Mouse (Mus musculus): ENCODE data around the gene Nmrk1. TPM values are rescaled to one million over a fixed set of nuclear protein-coding genes. Genes with fewer than 3 reads are reported as not detected.
A peak's percentile ranks its signal among the peaks of the same experiment; 100 is the strongest.
"Not testable (repeated sequence)": the region's sequence is repeated elsewhere in the genome, so short reads cannot be mapped to it uniquely, and the experiment has no call there.

Nmrk1 gene
- polyA plus RNA-seq (2014; fragmentation: Nextera tagmentation; extraction: Ambion mirVana): 2.1 and 2.2 TPM in 2 replicates

DNA sequence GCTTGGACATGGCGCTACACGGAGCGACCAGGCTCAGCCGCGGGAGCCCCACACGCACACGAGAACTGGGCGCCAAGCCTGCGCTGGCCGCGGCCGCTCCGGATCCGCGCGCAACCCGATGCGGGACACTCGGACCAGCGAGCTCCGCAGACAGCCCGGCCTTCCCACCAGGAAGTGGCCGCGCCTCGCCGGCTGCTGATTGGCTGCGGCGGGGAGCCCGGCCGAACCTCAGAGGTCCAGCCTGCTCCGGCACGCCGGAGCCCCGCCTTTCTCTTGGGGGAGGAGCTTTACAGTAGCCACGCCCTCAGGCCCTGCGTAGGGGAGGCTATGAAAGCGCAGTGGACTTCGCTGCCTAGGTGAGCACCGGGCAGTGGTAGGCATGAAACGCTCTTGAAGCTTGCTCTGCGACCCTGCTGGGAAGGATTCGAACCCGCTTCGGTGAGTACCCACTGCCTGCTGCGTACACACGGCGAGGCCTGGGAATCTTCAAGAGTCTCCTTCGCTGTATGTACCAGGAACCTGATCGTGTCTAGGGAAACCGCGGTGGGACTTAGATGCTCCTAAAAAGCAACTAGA is at the start of gene Nmrk1, which contains the start of gene Ostf1:
Gene Nmrk1 (plus strand): TSS at position 307 of the 576 bp plus-strand sequence.
Gene Ostf1 (minus strand): TSS at position 180 of the 576 bp plus-strand sequence.
- no peak within 1 kb of the TSS for H3K27ac ChIP-seq (ENCODE audit: low read depth, low read length)
- H3K4me3 ChIP-seq (ENCODE audit: low read depth, low read length): peak within 1 kb of the TSS; percentile 64
- H3K27me3 ChIP-seq (replicated peaks; ENCODE audit: control insufficient read depth, insufficient read depth, low read length): no peaks in the 10 kb centered on the region
- ATAC-seq (peak; percentile 99), DNase-seq (ENCODE audit: low spot score) (peak; percentile 94)
- H3K9me3 ChIP-seq (replicated peaks; ENCODE audit: control insufficient read depth, low read length): no peaks in the 10 kb centered on the region
- H3K9ac ChIP-seq (ENCODE audit: low read length): peak within 1 kb of the TSS; percentile 69
- under 1% methylated on average over 47 of the region's 51 CpGs for WGBS
- peak within 1 kb of the TSS; percentile 90 for H3K4me2 ChIP-seq (ENCODE audit: low read length)
- 0 out of 2 replicates have a peak, but pooled peaks cover 2% of the 10 kb centered on the region for H3K4me1 ChIP-seq (ENCODE audit: control insufficient read depth, insufficient read depth, low read length)
- H3K36me3 ChIP-seq (ENCODE audit: control insufficient read depth, insufficient read depth, low read length): no peaks in the 10 kb centered on the region

DNA sequence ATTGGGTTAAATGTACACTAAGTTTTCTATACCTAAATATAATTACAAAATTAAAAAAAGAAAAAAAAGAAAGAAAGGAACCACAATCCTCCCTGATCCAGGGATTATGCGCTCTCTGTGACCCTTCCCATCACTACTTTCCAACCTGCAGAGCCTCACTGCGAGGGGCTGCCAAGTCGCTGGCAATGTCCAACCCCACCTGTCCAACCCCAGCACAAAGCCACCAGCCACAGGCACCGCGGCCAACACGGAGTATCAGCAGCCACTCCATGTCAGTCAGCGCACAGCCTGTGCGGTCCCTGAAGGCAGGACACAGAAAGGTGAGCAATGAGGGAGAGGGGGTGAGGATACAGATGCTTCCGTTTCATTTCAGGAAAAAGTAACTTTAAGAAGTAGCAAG is 49.5 kb upstream of the Nmrk1 start:
- H3K27ac ChIP-seq (ENCODE audit: low read depth, low read length): no peak overlapping the region
- DNase-seq (ENCODE audit: low spot score): no peak
- WGBS: 96% methylated on average over 9 of the region's 9 CpGs
- no peak overlapping the region for H3K4me3 ChIP-seq (ENCODE audit: low read depth, low read length)
- no peak for ATAC-seq
- no peak overlapping the region for H3K4me2 ChIP-seq (ENCODE audit: low read length)
- H3K9ac ChIP-seq (ENCODE audit: low read length): no peak overlapping the region
- no peaks in the 10 kb centered on the region for H3K9me3 ChIP-seq (replicated peaks; ENCODE audit: control insufficient read depth, low read length)
- H3K27me3 ChIP-seq (replicated peaks; ENCODE audit: control insufficient read depth, insufficient read depth, low read length): no peaks in the 10 kb centered on the region
- H3K36me3 ChIP-seq (ENCODE audit: control insufficient read depth, insufficient read depth, low read length): no peaks in the 10 kb centered on the region
- no peaks in the 10 kb centered on the region for H3K4me1 ChIP-seq (ENCODE audit: control insufficient read depth, insufficient read depth, low read length)

DNA sequence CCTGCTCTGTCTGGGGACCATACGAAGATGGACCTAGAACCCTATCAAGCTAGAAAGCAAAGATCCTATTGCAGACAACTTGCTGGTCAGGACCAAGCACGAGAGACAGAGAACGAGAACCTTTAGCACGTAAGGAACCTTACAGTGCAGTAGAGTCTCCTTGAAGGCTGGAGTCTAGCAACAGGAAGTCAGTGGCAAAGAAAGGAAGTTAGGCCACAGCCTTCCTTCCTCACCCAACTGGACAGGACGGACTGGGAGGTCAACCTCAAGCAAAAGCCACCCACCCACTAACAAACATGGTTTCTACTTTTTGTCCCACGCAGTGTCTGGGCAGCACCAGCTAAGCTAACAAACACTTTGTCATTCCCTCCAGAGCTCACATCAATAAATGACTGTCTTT is 48.9 kb upstream of the Nmrk1 start:
- ATAC-seq (no peak), DNase-seq (ENCODE audit: low spot score) (no peak)
- Histone ChIP-seq H3K36me3 (ENCODE audit: control insufficient read depth, insufficient read depth, low read length) (no peaks in the 10 kb centered on the region), H3K9me3 (replicated peaks; ENCODE audit: control insufficient read depth, low read length) (no peaks in the 10 kb centered on the region), H3K4me2 (ENCODE audit: low read length) (no peak overlapping the region), H3K4me1 (ENCODE audit: control insufficient read depth, insufficient read depth, low read length) (no peaks in the 10 kb centered on the region), H3K27me3 (replicated peaks; ENCODE audit: control insufficient read depth, insufficient read depth, low read length) (no peaks in the 10 kb centered on the region), H3K27ac (ENCODE audit: low read depth, low read length) (no peak overlapping the region), H3K9ac (ENCODE audit: low read length) (no peak overlapping the region), H3K4me3 (ENCODE audit: low read depth, low read length) (no peak overlapping the region)
- 91% methylated on average over 6 of the region's 6 CpGs for WGBS

DNA sequence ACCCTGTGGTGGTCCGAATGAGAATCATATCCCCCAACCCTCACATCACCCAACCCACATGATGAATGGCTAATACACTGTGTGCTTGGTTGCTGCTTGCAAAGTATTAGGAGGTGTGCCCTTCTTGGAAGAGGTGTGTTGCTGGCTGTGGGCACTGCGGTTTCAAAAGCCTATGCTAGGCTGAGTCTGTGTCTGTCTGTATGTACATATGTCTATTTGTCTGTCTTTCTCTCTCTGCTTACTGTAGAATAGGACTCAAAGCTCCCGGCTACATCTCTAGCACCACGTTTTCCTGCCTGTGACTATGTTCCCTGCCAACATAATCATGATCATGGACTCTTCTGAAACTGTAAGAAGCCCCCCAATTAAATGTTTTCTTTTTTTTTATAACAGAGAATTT is 48.0 kb upstream of the Nmrk1 start:
- H3K36me3 ChIP-seq (ENCODE audit: control insufficient read depth, insufficient read depth, low read length): no peaks in the 10 kb centered on the region
- H3K9me3 ChIP-seq (replicated peaks; ENCODE audit: control insufficient read depth, low read length): no peaks in the 10 kb centered on the region
- H3K27ac ChIP-seq (ENCODE audit: low read depth, low read length): no peak overlapping the region
- H3K4me1 ChIP-seq (ENCODE audit: control insufficient read depth, insufficient read depth, low read length): no peaks in the 10 kb centered on the region
- ATAC-seq: no peak
- no peak overlapping the region for H3K4me2 ChIP-seq (ENCODE audit: low read length)
- H3K27me3 ChIP-seq (replicated peaks; ENCODE audit: control insufficient read depth, insufficient read depth, low read length): no peaks in the 10 kb centered on the region
- H3K9ac ChIP-seq (ENCODE audit: low read length): no peak overlapping the region
- no peak for DNase-seq (ENCODE audit: low spot score)
- H3K4me3 ChIP-seq (ENCODE audit: low read depth, low read length): no peak overlapping the region
- WGBS: 94% methylated on average over 4 of the region's 4 CpGs

DNA sequence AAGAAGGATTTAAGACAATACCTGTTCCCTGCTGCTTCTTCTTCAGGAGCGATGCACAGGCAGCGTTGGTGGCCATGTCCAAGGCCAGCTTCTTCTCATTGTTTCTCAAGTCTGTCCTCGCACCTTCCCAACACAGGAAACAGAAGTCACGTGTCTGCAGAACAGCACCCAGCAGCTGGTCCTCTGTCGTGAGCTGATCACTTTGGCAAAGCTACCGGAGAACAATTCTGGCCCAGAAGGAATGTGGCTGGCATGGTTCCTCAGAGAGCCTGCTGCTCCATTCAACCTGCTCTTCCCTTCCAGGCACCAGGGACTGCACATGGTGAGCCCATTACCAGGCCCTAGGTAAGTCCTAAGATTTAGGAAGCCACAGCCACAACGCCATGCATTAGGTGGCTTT is 47.1 kb upstream of the Nmrk1 start:
- Histone ChIP-seq H3K27me3 (replicated peaks; ENCODE audit: control insufficient read depth, insufficient read depth, low read length) (no peaks in the 10 kb centered on the region), H3K4me3 (ENCODE audit: low read depth, low read length) (no peak overlapping the region), H3K4me2 (ENCODE audit: low read length) (no peak overlapping the region), H3K9ac (ENCODE audit: low read length) (no peak overlapping the region), H3K36me3 (ENCODE audit: control insufficient read depth, insufficient read depth, low read length) (no peaks in the 10 kb centered on the region), H3K27ac (ENCODE audit: low read depth, low read length) (no peak overlapping the region), H3K4me1 (ENCODE audit: control insufficient read depth, insufficient read depth, low read length) (no peaks in the 10 kb centered on the region), H3K9me3 (replicated peaks; ENCODE audit: control insufficient read depth, low read length) (no peaks in the 10 kb centered on the region)
- no peak for ATAC-seq
- DNase-seq (ENCODE audit: low spot score): no peak
- 94% methylated on average over 7 of the region's 7 CpGs for WGBS

DNA sequence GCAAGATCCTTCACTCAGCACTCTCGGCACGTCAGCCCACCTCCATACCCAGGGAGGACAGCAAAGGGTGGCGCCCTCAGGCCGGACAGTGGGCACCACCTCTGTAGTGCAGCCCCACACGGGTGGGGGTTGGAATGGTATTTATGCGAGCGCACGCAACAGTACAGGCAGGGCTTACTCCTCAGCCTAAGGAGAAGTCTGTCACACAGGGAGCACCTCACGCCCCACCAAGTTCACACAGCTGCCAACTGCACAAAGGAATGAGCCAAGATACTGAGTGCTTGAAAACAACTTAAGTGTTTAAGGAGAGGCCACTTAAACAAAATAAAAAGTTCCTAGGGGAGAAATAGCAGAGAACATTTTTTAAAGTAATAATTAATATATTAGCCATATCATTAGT is 44.6 kb upstream of the Nmrk1 start:
- 90% methylated on average over 9 of the region's 9 CpGs for WGBS
- no peak overlapping the region for H3K4me2 ChIP-seq (ENCODE audit: low read length)
- no peak overlapping the region for H3K9ac ChIP-seq (ENCODE audit: low read length)
- no peaks in the 10 kb centered on the region for H3K4me1 ChIP-seq (ENCODE audit: control insufficient read depth, insufficient read depth, low read length)
- no peaks in the 10 kb centered on the region for H3K27me3 ChIP-seq (replicated peaks; ENCODE audit: control insufficient read depth, insufficient read depth, low read length)
- H3K4me3 ChIP-seq (ENCODE audit: low read depth, low read length): no peak overlapping the region
- H3K27ac ChIP-seq (ENCODE audit: low read depth, low read length): no peak overlapping the region
- no peaks in the 10 kb centered on the region for H3K36me3 ChIP-seq (ENCODE audit: control insufficient read depth, insufficient read depth, low read length)
- no peaks in the 10 kb centered on the region for H3K9me3 ChIP-seq (replicated peaks; ENCODE audit: control insufficient read depth, low read length)
- DNase-seq (ENCODE audit: low spot score) (no peak), ATAC-seq (no peak)

DNA sequence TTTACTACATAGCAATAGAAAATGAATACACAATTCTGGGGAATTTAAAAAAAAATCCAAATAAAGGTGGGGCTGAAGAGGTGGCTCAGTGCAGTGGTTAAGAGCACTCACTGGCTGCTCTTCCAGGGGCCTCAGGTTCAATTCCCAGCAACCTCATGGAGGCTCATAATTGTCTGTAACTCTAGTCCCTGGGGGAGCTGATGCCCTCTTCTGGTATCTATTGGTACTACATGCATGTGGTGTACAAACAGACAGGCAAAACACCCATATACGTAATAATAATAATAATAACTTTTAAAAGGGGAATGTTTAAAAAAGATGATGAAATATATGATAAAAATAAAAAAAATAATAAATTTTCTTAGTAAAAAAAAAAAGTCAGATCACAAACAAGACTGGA is 43.5 kb upstream of the Nmrk1 start:
- H3K9me3 ChIP-seq (replicated peaks; ENCODE audit: control insufficient read depth, low read length): no peaks in the 10 kb centered on the region
- no peaks in the 10 kb centered on the region for H3K36me3 ChIP-seq (ENCODE audit: control insufficient read depth, insufficient read depth, low read length)
- no peaks in the 10 kb centered on the region for H3K27me3 ChIP-seq (replicated peaks; ENCODE audit: control insufficient read depth, insufficient read depth, low read length)
- H3K4me1 ChIP-seq (ENCODE audit: control insufficient read depth, insufficient read depth, low read length): no peaks in the 10 kb centered on the region
- H3K27ac ChIP-seq (ENCODE audit: low read depth, low read length): no peak overlapping the region
- H3K4me3 ChIP-seq (ENCODE audit: low read depth, low read length): no peak overlapping the region
- no peak overlapping the region for H3K4me2 ChIP-seq (ENCODE audit: low read length)
- no peak for ATAC-seq
- no peak overlapping the region for H3K9ac ChIP-seq (ENCODE audit: low read length)
- WGBS: 93% methylated on average over 1 of the region's 1 CpGs
- no peak for DNase-seq (ENCODE audit: low spot score)

DNA sequence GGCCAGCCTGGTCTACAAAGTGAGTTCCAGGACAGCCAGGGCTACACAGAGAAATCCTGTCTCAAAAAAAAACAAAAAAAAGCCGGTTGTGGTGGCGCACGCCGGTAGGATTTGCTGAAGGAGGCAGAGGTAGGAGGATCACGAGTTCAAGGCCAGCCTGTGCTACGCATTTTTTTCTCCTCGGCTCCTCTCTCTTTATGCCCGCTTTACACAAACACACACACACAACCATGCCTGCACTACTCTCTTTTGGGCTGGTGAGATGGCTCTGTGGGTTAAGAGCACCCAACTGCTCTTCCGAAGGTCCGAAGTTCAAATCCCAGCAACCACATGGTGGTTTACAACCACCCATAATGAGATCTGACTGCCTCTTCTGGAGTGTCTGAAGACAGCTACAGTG is 42.9 kb upstream of the Nmrk1 start:
- not testable (repeated sequence) for H3K27ac ChIP-seq (ENCODE audit: low read depth, low read length); H3K4me3 ChIP-seq (ENCODE audit: low read depth, low read length); H3K36me3 ChIP-seq (ENCODE audit: control insufficient read depth, insufficient read depth, low read length); H3K4me1 ChIP-seq (ENCODE audit: control insufficient read depth, insufficient read depth, low read length); H3K4me2 ChIP-seq (ENCODE audit: low read length); H3K27me3 ChIP-seq (replicated peaks; ENCODE audit: control insufficient read depth, insufficient read depth, low read length); H3K9me3 ChIP-seq (replicated peaks; ENCODE audit: control insufficient read depth, low read length); DNase-seq (ENCODE audit: low spot score); ATAC-seq; H3K9ac ChIP-seq (ENCODE audit: low read length)
- 97% methylated on average over 10 of the region's 10 CpGs for WGBS

DNA sequence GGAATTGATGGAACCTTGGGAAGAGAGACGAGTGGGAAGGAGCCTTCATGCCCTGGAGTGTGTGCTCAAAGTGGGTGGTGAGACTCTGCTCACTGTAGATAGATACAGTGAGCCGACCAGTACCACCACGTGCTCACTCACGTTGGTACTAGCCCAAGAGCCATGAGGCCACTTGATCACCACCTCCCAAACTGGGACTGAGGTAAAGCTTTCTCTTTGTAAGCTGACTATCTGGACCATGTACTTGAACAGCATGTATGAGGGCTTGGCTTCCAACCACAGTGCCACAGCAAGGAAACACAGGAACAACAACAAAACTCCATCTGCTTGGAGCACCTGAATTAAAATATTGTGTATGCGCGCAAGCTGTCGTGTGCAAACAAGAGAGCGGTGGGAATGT is 42.5 kb upstream of the Nmrk1 start:
- Histone ChIP-seq H3K27me3 (replicated peaks; ENCODE audit: control insufficient read depth, insufficient read depth, low read length) (no peaks in the 10 kb centered on the region), H3K4me3 (ENCODE audit: low read depth, low read length) (no peak overlapping the region), H3K9me3 (replicated peaks; ENCODE audit: control insufficient read depth, low read length) (no peaks in the 10 kb centered on the region), H3K27ac (ENCODE audit: low read depth, low read length) (no peak overlapping the region), H3K9ac (ENCODE audit: low read length) (no peak overlapping the region), H3K4me1 (ENCODE audit: control insufficient read depth, insufficient read depth, low read length) (no peaks in the 10 kb centered on the region), H3K36me3 (ENCODE audit: control insufficient read depth, insufficient read depth, low read length) (no peaks in the 10 kb centered on the region), H3K4me2 (ENCODE audit: low read length) (no peak overlapping the region)
- ATAC-seq (no peak), DNase-seq (ENCODE audit: low spot score) (no peak)
- 93% methylated on average over 8 of the region's 8 CpGs for WGBS

All from forebrain, embryonic 14.5 days (tissue).